Mouse (Mus musculus) stomach, postnatal 0 days (tissue): ENCODE data around the gene Nsd1. TPM values are rescaled to one million over a fixed set of nuclear protein-coding genes. Genes with fewer than 3 reads are reported as not detected.

Source experiments
- ATAC-seq: fragments of 200-750 bp; cut with Nextera tagmentation; 2 replicates; pipeline ENCODE4 v1.8.0; 2017; ENCODE audit not compliant: low FRiP score, low TSS enrichment
- DNase-seq: peaks from one replicate; pipeline ENCODE4 v3.0.0-alpha.2; 2016; ENCODE audit warnings: low spot score
- H3K27ac ChIP-seq: fragments of 300-500 bp; sonication (generic); replicated peaks from 2 replicates; pipeline ENCODE4 v1.5.1; 2014; ENCODE audit warnings: mild to moderate bottlenecking, control low read depth
- H3K27me3 ChIP-seq: fragments of 300-500 bp; sonication (generic); 2 replicates; pipeline ENCODE4 v1.6.1; 2014; ENCODE audit warnings: low read length; ENCODE audit not compliant: control insufficient read depth, insufficient read depth
- H3K36me3 ChIP-seq: fragments of 300-500 bp; sonication (generic); 2 replicates; pipeline ENCODE4 v1.6.1; 2014; ENCODE audit warnings: low read length, mixed read lengths; ENCODE audit not compliant: control insufficient read depth, insufficient read depth
- H3K4me1 ChIP-seq: fragments of 300-500 bp; sonication (generic); replicated peaks from 2 replicates; pipeline ENCODE4 v1.6.1; 2014; ENCODE audit warnings: antibody characterized with exemption; ENCODE audit not compliant: control insufficient read depth, insufficient read depth
- H3K4me2 ChIP-seq: fragments of 300-500 bp; sonication (generic); replicated peaks from 2 replicates; pipeline ENCODE4 v1.6.1; 2014; ENCODE audit warnings: low read depth, mild to moderate bottlenecking, control low read depth, moderate library complexity
- H3K4me3 ChIP-seq: fragments of 300-500 bp; sonication (generic); 2 replicates; pipeline ENCODE4 v1.5.1; 2014; ENCODE audit warnings: low read depth, low read length, control low read depth
- H3K9ac ChIP-seq: fragments of 300-500 bp; sonication (generic); 2 replicates; pipeline ENCODE4 v1.6.1; 2014; ENCODE audit warnings: mild to moderate bottlenecking, low read length, control low read depth, mixed read lengths
- H3K9me3 ChIP-seq: fragments of 300-500 bp; sonication (generic); 2 replicates; pipeline ENCODE4 v1.6.1; 2016; ENCODE audit warnings: low read length; ENCODE audit not compliant: control insufficient read depth
- CTCF ChIP-seq: IDR thresholded peaks from 2 replicates; pipeline ENCODE4 v1.5.1; 2016; ENCODE audit warnings: antibody characterized with exemption, low read depth, mild to moderate bottlenecking, moderate library complexity
- EP300 ChIP-seq: optimal IDR thresholded peaks from 2 replicates; pipeline ENCODE3; 2016; ENCODE audit warnings: antibody characterized with exemption
- WGBS: fragments of 180-500 bp; shearing (Covaris S2); extraction: QIAGEN DNeasy Blood & Tissue Kit; methylation state at CpG from one replicate; pipeline ENCODE4 v1.1.7; 2014; 5-methylcytosine and 5-hydroxymethylcytosine counted together
- polyA plus RNA-seq: library from polyadenylated mRNA; unstranded; fragments of >200 nt; fragmentation: Nextera tagmentation; extraction: Ambion mirVana; gene quantifications from 2 replicates; pipeline ENCODE4 v1.2.1, GENCODE M21; 2015

The Nsd1 gene
- polyA plus RNA-seq, 1 experiment from 2014 or later = 35.0 TPM

- Histone ChIP-seq H3K9ac (peak within 1 kb of the TSS; percentile 65), H3K9me3 (no peaks in the 10 kb centered on the region), H3K4me2 (peak within 1 kb of the TSS; percentile 92), H3K4me1 (peaks cover 10% of the 10 kb centered on the region; the same call in 1 of the 2 replicates), H3K27me3 (no peaks in the 10 kb centered on the region), H3K4me3 (peak within 1 kb of the TSS; percentile 63), H3K27ac (peak within 1 kb of the TSS; percentile 71), H3K36me3 (peaks cover 10% of the 10 kb centered on the region)
- DNase-seq (peak; percentile 90), ATAC-seq (peak; percentile 81)
- TF ChIP-seq EP300 (no peak), CTCF (no peak)
- under 1% methylated on average over 74 of the region's 82 CpGs for WGBS
Observed at GRCm38 (mm10) chr13:55329683-55330566, 120.3 kb downstream of the Nsd1 start, which contains the start of gene Mxd3. Mxd3 (minus strand) TSS chr13:55329823.

GRCm38 (mm10) chr13:55330567-55331400 is 121.2 kb downstream of the Nsd1 start:
- Histone ChIP-seq H3K9me3 (no peaks in the 10 kb centered on the region), H3K27me3 (no peaks in the 10 kb centered on the region), H3K9ac (peak overlapping the region; percentile 65; the same call in 1 of the 2 replicates), H3K36me3 (peaks cover 3% of the 10 kb centered on the region), H3K4me2 (peak overlapping the region; percentile 92), H3K4me1 (peaks cover 10% of the 10 kb centered on the region; the same call in 1 of the 2 replicates), H3K27ac (0 out of 2 replicates have a peak overlapping the region, but pooled peaks have one; percentile 71), H3K4me3 (peak overlapping the region; percentile 63)
- DNase-seq (no peak), ATAC-seq (no peak)
- TF ChIP-seq EP300 (no peak), CTCF (peak; percentile 60)
- WGBS = 51% methylated on average over 14 of the region's 14 CpGs

- no peak overlapping the region for H3K27ac ChIP-seq
- DNase-seq (no peak), ATAC-seq (no peak)
- no peaks in the 10 kb centered on the region for H3K27me3 ChIP-seq
- H3K4me2 ChIP-seq = no peak overlapping the region
- H3K9ac ChIP-seq = no peak overlapping the region
- H3K4me3 ChIP-seq = no peak overlapping the region
- no peaks in the 10 kb centered on the region for H3K9me3 ChIP-seq
- no peak for TF ChIP-seq CTCF
- no peak for TF ChIP-seq EP300
- peaks cover 10% of the 10 kb centered on the region; the same call in 1 of the 2 replicates for H3K4me1 ChIP-seq
- H3K36me3 ChIP-seq = no peaks in the 10 kb centered on the region
- 91% methylated on average over 3 of the region's 3 CpGs for WGBS
Observed at GRCm38 (mm10) chr13:55332331-55332730, 122.7 kb downstream of the Nsd1 start.

GRCm38 (mm10) chr13:55335701-55336100 is 126.1 kb downstream of the Nsd1 start:
- Histone ChIP-seq H3K27ac (no peak overlapping the region), H3K36me3 (no peaks in the 10 kb centered on the region), H3K9ac (no peak overlapping the region), H3K4me1 (no peaks in the 10 kb centered on the region), H3K4me3 (no peak overlapping the region), H3K9me3 (no peaks in the 10 kb centered on the region), H3K4me2 (no peak overlapping the region), H3K27me3 (no peaks in the 10 kb centered on the region)
- no peak for DNase-seq
- TF ChIP-seq EP300 (no peak), CTCF (no peak)
- 81% methylated on average over 4 of the region's 4 CpGs for WGBS
- ATAC-seq = no peak

GRCm38 (mm10) chr13:55337341-55337975 is 127.9 kb downstream of the Nsd1 start:
- Histone ChIP-seq H3K4me1 (no peaks in the 10 kb centered on the region), H3K9ac (no peak overlapping the region), H3K4me2 (no peak overlapping the region), H3K27me3 (no peaks in the 10 kb centered on the region), H3K36me3 (no peaks in the 10 kb centered on the region), H3K27ac (no peak overlapping the region), H3K9me3 (no peaks in the 10 kb centered on the region), H3K4me3 (no peak overlapping the region)
- WGBS = 71% methylated on average over 10 of the region's 10 CpGs
- ATAC-seq = no peak
- no peak for DNase-seq
- TF ChIP-seq CTCF (no peak), EP300 (no peak)
